Mouse (Mus musculus) small intestine, adult 10 weeks (tissue): ENCODE results near the gene Smad5. TPM values are rescaled to one million over a fixed set of nuclear protein-coding genes. Genes with fewer than 3 reads are reported as not detected.

Source experiments
- polyA plus RNA-seq: library from polyadenylated mRNA; stranded (reverse); fragments of 350-450 nt; fragmentation: Illumina TruSeq; extraction: RNeasy Lipid Tissue Mini Kit (QIAGEN cat#74804); gene quantifications from one replicate; pipeline ENCODE4 v1.2.3, GENCODE M21; 2014; ENCODE audit warnings: low replicate concordance

Gene Smad5
- 22.5 TPM for polyA plus RNA-seq

GRCm38 (mm10) chr13:56702469-56703221, at the start of gene Smad5:
Gene Smad5 (plus strand): TSS chr13:56703010.

GRCm38 (mm10) chr13:56753192-56753951, 50.6 kb downstream of the Smad5 start, which contains the start of gene Gm45623:
Gene Gm45623 (minus strand): TSS chr13:56753827.

Other genes starting within 250 kb of the Smad5 start
- gene Il9, start 220.8 kb upstream of the Smad5 start, polyA plus RNA-seq = not detected
- 4.9 TPM for gene Fbxl21, start 180.5 kb upstream of the Smad5 start, polyA plus RNA-seq
- gene Lect2, start 154.5 kb upstream of the Smad5 start, polyA plus RNA-seq = 5.3 TPM
- gene Tgfbi, start 93.5 kb upstream of the Smad5 start, polyA plus RNA-seq = 29.5 TPM
- not detected for gene Gm45623, start 50.8 kb downstream of the Smad5 start, polyA plus RNA-seq
- gene Trpc7, start 193.0 kb downstream of the Smad5 start, polyA plus RNA-seq = 0.19 TPM